Mouse (Mus musculus): Measurements from ENCODE around the gene Gm49354. TPM values are rescaled to one million over a fixed set of nuclear protein-coding genes. Genes with fewer than 3 reads are reported as not detected.

The Gm49354 gene
- total and polyA plus RNA-seq, 2 experiments from 2014 or later, result not detected

DNA sequence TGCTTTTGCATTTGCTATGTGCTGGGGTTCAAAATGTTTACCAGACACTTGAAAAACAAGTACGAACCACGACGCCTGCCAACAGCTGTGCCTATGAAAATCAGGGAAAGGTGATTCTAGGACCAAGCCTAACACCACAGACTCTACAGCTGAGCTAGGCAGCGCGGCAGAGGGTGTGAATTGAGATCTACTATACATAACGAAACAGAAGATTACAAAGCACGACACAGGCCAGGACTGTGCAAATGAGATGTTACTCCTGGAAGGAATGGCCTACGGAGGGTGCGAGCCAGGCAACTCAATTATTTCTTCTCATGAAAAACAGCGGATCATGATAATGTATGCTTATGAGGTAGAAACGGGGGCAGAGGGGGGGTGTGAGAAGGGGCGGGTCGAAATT, 13.5 kb downstream of the Gm49354 start:
- Histone ChIP-seq H3K4me1 (ENCODE audit: insufficient read depth) (peaks cover 19% of the 10 kb centered on the region), H3K9me3 (ENCODE audit: low read length) (no peaks in the 10 kb centered on the region), H3K4me2 (ENCODE audit: low read depth) (peak overlapping the region; percentile 75), H3K36me3 (ENCODE audit: insufficient read depth) (peaks cover 8% of the 10 kb centered on the region), H3K27ac (ENCODE audit: low read depth, low read length) (no peak overlapping the region), H3K4me3 (ENCODE audit: low read depth, low read length) (peak overlapping the region; percentile 83), H3K9ac (peak overlapping the region; percentile 70; the same call in 1 of the 2 replicates), H3K27me3 (ENCODE audit: insufficient read depth, low read length) (no peaks in the 10 kb centered on the region)
- ATAC-seq, result no peak
- 35% methylated on average over 13 of the region's 13 CpGs for WGBS
- TF ChIP-seq CTCF (IDR thresholded peaks at IDR 0.05; ENCODE audit: low read depth), result no peak
- no peak for DNase-seq

DNA sequence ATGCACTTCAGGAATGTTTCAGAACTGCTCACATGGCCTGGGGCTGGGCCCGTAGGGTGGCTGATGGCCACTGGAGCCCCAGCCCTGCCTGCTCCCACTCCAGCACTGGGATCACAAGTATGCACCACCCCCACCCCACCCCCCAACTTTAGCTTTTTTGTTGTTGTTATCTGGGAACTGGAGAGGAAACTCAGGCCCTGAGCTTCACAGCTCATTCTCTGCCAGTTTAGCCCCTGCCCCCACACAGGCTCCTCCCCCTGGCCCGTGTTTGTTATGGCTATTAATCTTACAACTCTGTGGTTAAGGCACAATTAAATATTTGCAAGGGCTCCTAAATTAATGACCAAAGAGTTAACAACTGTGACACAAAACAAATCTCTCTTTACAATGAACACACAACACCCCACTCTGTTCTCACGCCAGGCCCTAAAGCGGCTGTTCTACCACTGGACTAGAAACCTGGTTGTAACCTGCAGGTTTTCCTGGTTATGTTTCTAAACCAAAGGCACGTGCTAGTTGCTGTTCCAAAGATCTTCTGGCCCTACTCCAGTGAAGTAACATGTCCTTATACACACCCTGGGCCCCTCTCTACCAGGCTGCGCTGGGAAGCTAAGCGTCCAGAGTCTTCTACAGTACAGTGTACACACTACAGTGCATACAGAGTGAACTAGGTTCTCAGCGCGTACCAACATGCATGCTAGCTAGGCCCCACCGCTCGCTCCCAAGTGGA, 15.1 kb downstream of the Gm49354 start:
- 82% methylated on average over 11 of the region's 11 CpGs for WGBS
- H3K4me1 ChIP-seq (ENCODE audit: insufficient read depth), result peaks cover 19% of the 10 kb centered on the region
- no peak overlapping the region for H3K27ac ChIP-seq (ENCODE audit: low read depth, low read length)
- H3K27me3 ChIP-seq (ENCODE audit: insufficient read depth, low read length), result no peaks in the 10 kb centered on the region
- no peak for TF ChIP-seq CTCF (IDR thresholded peaks at IDR 0.05; ENCODE audit: low read depth)
- ATAC-seq, result no peak
- H3K9me3 ChIP-seq (ENCODE audit: low read length), result no peaks in the 10 kb centered on the region
- DNase-seq, result no peak
- no peak overlapping the region for H3K4me2 ChIP-seq (ENCODE audit: low read depth)
- H3K36me3 ChIP-seq (ENCODE audit: insufficient read depth), result peaks cover 8% of the 10 kb centered on the region; the same call in 1 of the 2 replicates
- H3K4me3 ChIP-seq (ENCODE audit: low read depth, low read length), result no peak overlapping the region
- H3K9ac ChIP-seq, result no peak overlapping the region

DNA sequence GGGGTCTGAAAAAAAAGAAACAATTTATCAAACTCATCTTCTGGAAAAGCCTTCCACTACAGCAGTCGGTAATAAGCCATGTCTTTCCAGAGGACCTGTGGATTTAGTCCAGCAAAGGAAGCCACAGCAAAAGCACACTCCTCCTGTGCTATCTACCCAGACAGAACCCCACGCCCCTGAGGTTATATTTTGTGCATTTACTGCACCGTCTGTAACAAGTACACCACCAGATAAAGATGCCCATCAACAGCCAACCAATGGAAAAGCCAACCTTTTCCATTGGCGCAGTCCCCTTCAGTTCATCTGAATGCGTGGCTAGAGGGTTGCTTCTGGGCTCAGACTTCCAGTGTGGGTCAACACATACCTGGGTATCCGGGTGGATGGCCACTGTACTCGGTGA, 19.3 kb downstream of the Gm49354 start:
- peaks cover 38% of the 10 kb centered on the region for H3K36me3 ChIP-seq (ENCODE audit: insufficient read depth)
- WGBS, result 94% methylated on average over 7 of the region's 7 CpGs

DNA sequence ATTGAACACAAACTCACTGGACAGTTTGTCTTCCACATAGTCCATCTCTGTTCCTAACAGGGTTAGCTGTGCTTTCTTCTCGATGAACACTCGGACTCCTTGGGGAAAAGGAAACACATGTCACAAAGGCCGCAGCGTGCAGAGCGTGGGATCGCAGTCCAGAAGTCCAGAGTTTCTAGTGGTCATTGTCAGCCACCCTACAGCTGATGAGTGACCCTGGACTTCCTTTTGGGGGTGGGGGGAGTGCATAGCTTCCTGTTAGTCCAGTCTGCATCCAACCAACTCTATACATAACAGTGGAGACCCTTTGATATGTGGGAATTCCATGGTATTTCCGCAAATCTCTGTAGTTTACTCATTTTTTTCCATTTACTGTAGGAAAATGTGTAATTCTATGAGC, 25.1 kb downstream of the Gm49354 start:
- DNase-seq (no peak), ATAC-seq (no peak)
- no peak overlapping the region for H3K9ac ChIP-seq
- no peak overlapping the region for H3K27ac ChIP-seq (ENCODE audit: low read depth, low read length)
- H3K27me3 ChIP-seq (ENCODE audit: insufficient read depth, low read length), result no peaks in the 10 kb centered on the region
- no peak for TF ChIP-seq CTCF (IDR thresholded peaks at IDR 0.05; ENCODE audit: low read depth)
- H3K4me1 ChIP-seq (ENCODE audit: insufficient read depth), result no peaks in the 10 kb centered on the region
- H3K9me3 ChIP-seq (ENCODE audit: low read length), result no peaks in the 10 kb centered on the region
- H3K36me3 ChIP-seq (ENCODE audit: insufficient read depth), result peaks cover 52% of the 10 kb centered on the region
- H3K4me2 ChIP-seq (ENCODE audit: low read depth), result no peak overlapping the region
- 94% methylated on average over 7 of the region's 7 CpGs for WGBS
- H3K4me3 ChIP-seq (ENCODE audit: low read depth, low read length), result no peak overlapping the region

More for the DNA sequence above, 19.3 kb downstream of the Gm49354 start:
- Histone ChIP-seq H3K27me3 (ENCODE audit: insufficient read depth, low read length) (no peaks in the 10 kb centered on the region), H3K27ac (ENCODE audit: low read depth, low read length) (no peak overlapping the region), H3K4me3 (ENCODE audit: low read depth, low read length) (no peak overlapping the region), H3K4me2 (ENCODE audit: low read depth) (no peak overlapping the region), H3K9me3 (ENCODE audit: low read length) (no peaks in the 10 kb centered on the region), H3K9ac (no peak overlapping the region), H3K4me1 (ENCODE audit: insufficient read depth) (peaks cover 3% of the 10 kb centered on the region; the same call in 1 of the 2 replicates)
- DNase-seq (no peak), ATAC-seq (no peak)
- TF ChIP-seq CTCF (IDR thresholded peaks at IDR 0.05; ENCODE audit: low read depth), result no peak

DNA sequence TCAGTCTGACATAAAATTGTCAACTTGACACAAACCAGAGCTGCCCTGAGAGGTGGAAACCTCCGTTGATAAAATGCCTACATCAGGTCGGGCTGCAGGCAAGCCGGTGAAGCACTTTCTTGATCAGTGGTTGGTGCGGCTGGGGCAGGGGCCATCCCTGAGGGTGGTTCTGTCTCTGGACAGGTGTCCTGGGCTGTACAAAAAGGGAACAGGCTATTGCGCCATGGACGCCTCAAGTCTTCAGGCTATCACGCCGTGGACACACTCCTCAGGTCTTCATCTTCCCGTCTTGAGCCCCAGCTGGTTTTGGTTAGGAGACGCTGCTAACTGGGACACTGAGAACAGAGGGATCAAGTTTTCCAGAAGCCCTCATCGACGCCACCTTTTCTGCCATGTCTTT, 31.7 kb downstream of the Gm49354 start:
- Histone ChIP-seq H3K27me3 (ENCODE audit: insufficient read depth, low read length) (no peaks in the 10 kb centered on the region), H3K4me2 (ENCODE audit: low read depth) (no peak overlapping the region), H3K4me3 (ENCODE audit: low read depth, low read length) (no peak overlapping the region), H3K4me1 (ENCODE audit: insufficient read depth) (no peaks in the 10 kb centered on the region), H3K9me3 (ENCODE audit: low read length) (no peaks in the 10 kb centered on the region), H3K9ac (no peak overlapping the region), H3K36me3 (ENCODE audit: insufficient read depth) (peaks cover 12% of the 10 kb centered on the region), H3K27ac (ENCODE audit: low read depth, low read length) (no peak overlapping the region)
- no peak for TF ChIP-seq CTCF (IDR thresholded peaks at IDR 0.05; ENCODE audit: low read depth)
- 90% methylated on average over 12 of the region's 12 CpGs for WGBS
- DNase-seq, result no peak
- ATAC-seq, result no peak

DNA sequence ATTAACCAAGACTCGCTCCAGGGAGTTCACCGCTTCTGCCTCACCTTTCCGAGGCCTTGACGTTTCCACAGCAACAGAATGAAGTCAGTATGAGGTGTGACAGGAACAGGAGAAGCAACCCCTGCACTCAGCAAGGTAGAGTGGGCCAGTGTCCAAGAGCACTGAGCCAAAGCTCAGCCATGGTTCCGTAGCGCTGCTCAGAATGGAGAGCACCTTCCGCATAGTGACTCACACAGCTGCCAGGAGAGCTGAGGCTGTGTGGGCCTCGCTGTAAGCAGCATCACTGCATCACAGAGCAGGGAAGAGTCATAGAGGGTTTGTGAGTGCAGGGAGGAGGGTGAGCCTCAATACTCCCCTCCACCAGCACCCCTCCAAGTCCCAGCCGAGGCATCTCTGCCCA, 35.3 kb downstream of the Gm49354 start, which contains the start of gene 1700014D04Rik:
TSS of gene 1700014D04Rik (minus strand) at position 42 of the 400 bp plus-strand sequence.
- TF ChIP-seq CTCF (IDR thresholded peaks at IDR 0.05; ENCODE audit: low read depth), result no peak
- Histone ChIP-seq H3K27ac (ENCODE audit: low read depth, low read length) (no peak within 1 kb of the TSS), H3K4me2 (ENCODE audit: low read depth) (no peak within 1 kb of the TSS), H3K4me1 (ENCODE audit: insufficient read depth) (no peaks in the 10 kb centered on the region), H3K9me3 (ENCODE audit: low read length) (no peaks in the 10 kb centered on the region), H3K9ac (no peak within 1 kb of the TSS), H3K36me3 (ENCODE audit: insufficient read depth) (no peaks in the 10 kb centered on the region), H3K27me3 (ENCODE audit: insufficient read depth, low read length) (no peaks in the 10 kb centered on the region), H3K4me3 (ENCODE audit: low read depth, low read length) (no peak within 1 kb of the TSS)
- WGBS, result 73% methylated on average over 9 of the region's 9 CpGs
- DNase-seq (no peak), ATAC-seq (peak; percentile 51)

DNA sequence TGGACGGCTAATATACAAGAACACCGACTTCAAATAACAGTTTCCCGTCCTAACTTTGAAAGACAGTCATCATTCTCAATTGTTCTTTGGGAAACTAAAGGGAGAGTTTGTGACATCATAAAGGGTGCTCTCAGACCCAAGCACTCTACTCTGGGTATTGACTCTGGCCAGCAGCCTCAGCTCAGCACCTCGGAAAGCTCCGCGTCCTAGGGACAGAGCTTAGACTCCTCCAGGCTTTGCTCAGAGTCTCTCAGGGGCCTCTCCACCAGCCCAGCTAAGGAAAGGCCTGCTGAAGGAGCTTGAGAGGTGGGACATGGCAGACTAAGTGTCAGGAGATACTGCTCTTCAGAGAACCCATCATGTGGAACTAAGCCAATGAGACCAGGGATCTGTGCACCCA, 35.9 kb downstream of the Gm49354 start:
- no peak for DNase-seq
- no peak overlapping the region for H3K4me2 ChIP-seq (ENCODE audit: low read depth)
- H3K9me3 ChIP-seq (ENCODE audit: low read length), result no peaks in the 10 kb centered on the region
- 75% methylated on average over 6 of the region's 6 CpGs for WGBS
- H3K27me3 ChIP-seq (ENCODE audit: insufficient read depth, low read length), result no peaks in the 10 kb centered on the region
- H3K27ac ChIP-seq (ENCODE audit: low read depth, low read length), result no peak overlapping the region
- no peak for TF ChIP-seq CTCF (IDR thresholded peaks at IDR 0.05; ENCODE audit: low read depth)
- H3K9ac ChIP-seq, result no peak overlapping the region
- H3K4me1 ChIP-seq (ENCODE audit: insufficient read depth), result no peaks in the 10 kb centered on the region
- ATAC-seq, result no peak
- no peaks in the 10 kb centered on the region for H3K36me3 ChIP-seq (ENCODE audit: insufficient read depth)
- H3K4me3 ChIP-seq (ENCODE audit: low read depth, low read length), result no peak overlapping the region
